Mouse (Mus musculus) small intestine, adult 2 months (tissue): ENCODE results near the gene Siah1a.

ENCODE experiments used
- CTCF ChIP-seq: fragments of 200-500 bp; IDR thresholded peaks from 2 replicates; pipeline ENCODE4 v1.5.1; 2012; ENCODE audit warnings: low read depth, mild to moderate bottlenecking, control low read depth, inconsistent platforms, low read length, moderate library complexity, mixed read lengths; ENCODE audit not compliant: insufficient replicate concordance, insufficient read length; ENCODE audit errors: extremely low read depth
- POLR2A ChIP-seq: fragments of 200-500 bp; IDR thresholded peaks from 2 replicates; pipeline ENCODE4 v1.6.1; 2012; ENCODE audit warnings: low read depth, mild to moderate bottlenecking, control low read depth, inconsistent platforms, low read length, moderate library complexity

DNA sequence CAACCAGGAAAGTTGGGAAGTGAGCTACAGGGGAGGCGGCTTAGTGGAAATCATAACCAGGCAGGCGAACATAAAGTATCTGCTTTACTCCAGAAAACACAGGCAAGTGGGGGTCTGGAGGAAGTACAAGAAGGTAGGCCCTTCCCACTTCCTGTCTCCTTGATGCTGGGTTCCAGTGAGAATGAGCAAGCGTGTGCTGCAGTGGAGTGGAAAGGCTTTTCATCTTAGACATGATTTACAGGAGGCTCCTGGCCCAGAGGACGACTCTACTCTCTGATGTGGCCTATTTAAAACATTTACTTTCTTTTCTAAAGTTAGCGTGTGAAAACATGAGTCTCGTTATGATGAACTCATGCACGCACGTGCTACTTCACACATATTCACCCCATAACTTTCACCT, 33.5 kb upstream of the Siah1a start:
- TF ChIP-seq CTCF (no peak), POLR2A (no peak)
